Mouse (Mus musculus): ENCODE data around the gene Psmb5. TPM values are rescaled to one million over a fixed set of nuclear protein-coding genes. Genes with fewer than 3 reads are reported as not detected.

Psmb5 gene
- 100 to 1,000 TPM; 208 to 218 TPM for total RNA-seq (2021)

- DNase-seq (ENCODE audit: extremely low spot score in 1 of 2, low spot score in 1 of 2), result peak; percentile 83 to 88
These were observed at the start of gene Psmb5 for GRCm38 (mm10) chr14:54617897-54618365. Gene Psmb5 (minus strand): TSS chr14:54618022.

- no peak for DNase-seq (ENCODE audit: extremely low spot score in 1 of 2, low spot score in 1 of 2)
These were observed 46.8 kb upstream of the Psmb5 start for GRCm38 (mm10) chr14:54664477-54665222.

- no peak for DNase-seq (ENCODE audit: extremely low spot score in 1 of 2, low spot score in 1 of 2)
These were observed 42.2 kb upstream of the Psmb5 start for GRCm38 (mm10) chr14:54660009-54660408.

- peak; percentile 68 to 72 for DNase-seq (ENCODE audit: extremely low spot score in 1 of 2, low spot score in 1 of 2)
These were observed 35.7 kb upstream of the Psmb5 start for GRCm38 (mm10) chr14:54653496-54653895.

GRCm38 (mm10) chr14:54652787-54653186 lies 35.0 kb upstream of the Psmb5 start:
- DNase-seq (ENCODE audit: extremely low spot score in 1 of 2, low spot score in 1 of 2), result no peak

GRCm38 (mm10) chr14:54651556-54651955 lies 33.7 kb upstream of the Psmb5 start:
- DNase-seq (ENCODE audit: extremely low spot score in 1 of 2, low spot score in 1 of 2), result no peak

GRCm38 (mm10) chr14:54650621-54651454 lies 33.0 kb upstream of the Psmb5 start:
- DNase-seq (ENCODE audit: extremely low spot score in 1 of 2, low spot score in 1 of 2), result peak in 1 of 2 experiments; percentile 86

GRCm38 (mm10) chr14:54647900-54648299 lies 30.1 kb upstream of the Psmb5 start:
- no peak for DNase-seq (ENCODE audit: extremely low spot score in 1 of 2, low spot score in 1 of 2)

GRCm38 (mm10) chr14:54646898-54647636 lies 29.2 kb upstream of the Psmb5 start:
- DNase-seq (ENCODE audit: extremely low spot score in 1 of 2, low spot score in 1 of 2), result no peak

GRCm38 (mm10) chr14:54646455-54646854 lies 28.6 kb upstream of the Psmb5 start:
- DNase-seq (ENCODE audit: extremely low spot score in 1 of 2, low spot score in 1 of 2), result no peak

- no peak for DNase-seq (ENCODE audit: extremely low spot score in 1 of 2, low spot score in 1 of 2)
These were observed 26.5 kb upstream of the Psmb5 start for GRCm38 (mm10) chr14:54644294-54644693.

- DNase-seq (ENCODE audit: extremely low spot score in 1 of 2, low spot score in 1 of 2), result no peak
These were observed 25.2 kb upstream of the Psmb5 start for GRCm38 (mm10) chr14:54643011-54643410.

- DNase-seq (ENCODE audit: extremely low spot score in 1 of 2, low spot score in 1 of 2), result no peak
These were observed 24.6 kb upstream of the Psmb5 start for GRCm38 (mm10) chr14:54642224-54642944.

- peak; percentile 94 to 96 for DNase-seq (ENCODE audit: extremely low spot score in 1 of 2, low spot score in 1 of 2)
These were observed 23.6 kb upstream of the Psmb5 start, which contains the start of gene Cdh24 for GRCm38 (mm10) chr14:54641305-54641969. Gene Cdh24 (minus strand): TSS chr14:54641364.

GRCm38 (mm10) chr14:54640946-54641304 lies 23.1 kb upstream of the Psmb5 start, which contains the start of gene Gm17606:
Gene Gm17606 (plus strand): TSS chr14:54640952.
- no peak for DNase-seq (ENCODE audit: extremely low spot score in 1 of 2, low spot score in 1 of 2)

- DNase-seq (ENCODE audit: extremely low spot score in 1 of 2, low spot score in 1 of 2), result no peak
These were observed 22.3 kb upstream of the Psmb5 start for GRCm38 (mm10) chr14:54640121-54640520.

- no peak for DNase-seq (ENCODE audit: extremely low spot score in 1 of 2, low spot score in 1 of 2)
These were observed 20.4 kb upstream of the Psmb5 start for GRCm38 (mm10) chr14:54638210-54638609.

GRCm38 (mm10) chr14:54636954-54637353 lies 19.1 kb upstream of the Psmb5 start:
- DNase-seq (ENCODE audit: extremely low spot score in 1 of 2, low spot score in 1 of 2), result peak in 1 of 2 experiments; percentile 71

- no peak for DNase-seq (ENCODE audit: extremely low spot score in 1 of 2, low spot score in 1 of 2)
These were observed 16.4 kb upstream of the Psmb5 start for GRCm38 (mm10) chr14:54634182-54634581.
